Mouse (Mus musculus) lung, postnatal 0 days (tissue): ENCODE results near the gene Gbx2. TPM values are rescaled to one million over a fixed set of nuclear protein-coding genes. Genes with fewer than 3 reads are reported as not detected.
A peak's percentile ranks its signal among the peaks of the same experiment; 100 is the strongest.

Experiments
- ATAC-seq: fragments of 200-750 bp; cut with Nextera tagmentation; 2 replicates; pipeline ENCODE4 v1.8.0; 2017; ENCODE audit warnings: moderate library complexity
- DNase-seq: peaks from one replicate; pipeline ENCODE4 v3.0.0-alpha.2; 2016; ENCODE audit warnings: low spot score
- H3K27ac ChIP-seq: fragments of 300-500 bp; sonication (generic); 2 replicates; pipeline ENCODE4 v1.5.1; 2014; ENCODE audit warnings: antibody characterized with exemption, mild to moderate bottlenecking, low read length, mixed read lengths
- H3K27me3 ChIP-seq: fragments of 300-500 bp; sonication (generic); replicated peaks from 2 replicates; pipeline ENCODE4 v1.6.1; 2014; ENCODE audit warnings: low read length, mixed read lengths; ENCODE audit not compliant: insufficient read depth
- H3K36me3 ChIP-seq: fragments of 300-500 bp; sonication (generic); 2 replicates; pipeline ENCODE4 v1.6.1; 2014; ENCODE audit warnings: low read length, mixed read lengths; ENCODE audit not compliant: insufficient read depth
- H3K4me1 ChIP-seq: fragments of 300-500 bp; sonication (generic); 2 replicates; pipeline ENCODE4 v1.6.1; 2014; ENCODE audit warnings: antibody characterized with exemption, low read depth, low read length, mixed read lengths; ENCODE audit not compliant: insufficient read depth
- H3K4me2 ChIP-seq: fragments of 300-500 bp; sonication (generic); replicated peaks from 2 replicates; pipeline ENCODE4 v1.6.1; 2014; ENCODE audit warnings: low read depth, mild to moderate bottlenecking, low read length, moderate library complexity, mixed read lengths
- H3K4me3 ChIP-seq: fragments of 300-500 bp; sonication (generic); 2 replicates; pipeline ENCODE4 v1.5.1; 2014; ENCODE audit warnings: low read depth, low read length
- H3K9ac ChIP-seq: fragments of 300-500 bp; sonication (generic); replicated peaks from 2 replicates; pipeline ENCODE4 v1.6.1; 2014; ENCODE audit warnings: low read depth, mild to moderate bottlenecking
- H3K9me3 ChIP-seq: fragments of 300-500 bp; sonication (generic); 2 replicates; pipeline ENCODE4 v1.6.1; 2016; ENCODE audit warnings: low read length, mixed read lengths
- CTCF ChIP-seq: IDR thresholded peaks from 2 replicates; pipeline ENCODE4 v1.5.1; 2016; ENCODE audit warnings: antibody characterized with exemption, mild to moderate bottlenecking
- EP300 ChIP-seq: IDR thresholded peaks from 2 replicates; pipeline ENCODE4 v1.6.1; 2016; ENCODE audit warnings: antibody characterized with exemption, mild to moderate bottlenecking, control low read depth
- WGBS: fragments of 180-500 bp; shearing (Covaris S2); extraction: QIAGEN DNeasy Blood & Tissue Kit; methylation state at CpG from one replicate; pipeline ENCODE4 v1.1.7; 2014; 5-methylcytosine and 5-hydroxymethylcytosine counted together
- polyA plus RNA-seq: library from polyadenylated mRNA; unstranded; fragments of >200 nt; fragmentation: Nextera tagmentation; extraction: Ambion mirVana; gene quantifications from 2 replicates; pipeline ENCODE4 v1.2.1, GENCODE M21; 2015

The Gbx2 gene
- polyA plus RNA-seq, 1 experiment from 2014 or later, result 0.13 TPM

- Histone ChIP-seq H3K4me3 (no peak overlapping the region), H3K4me1 (peaks cover 13% of the 10 kb centered on the region; the same call in 1 of the 2 replicates), H3K27ac (no peak overlapping the region), H3K9ac (no peak overlapping the region), H3K27me3 (peaks cover 94% of the 10 kb centered on the region), H3K4me2 (no peak overlapping the region), H3K9me3 (no peaks in the 10 kb centered on the region), H3K36me3 (no peaks in the 10 kb centered on the region)
- no peak for DNase-seq
- WGBS, result 17% methylated on average over 6 of the region's 6 CpGs
- ATAC-seq, result no peak
- TF ChIP-seq CTCF, result no peak
Observed at GRCm38 (mm10) chr1:89933028-89933427, 2.0 kb upstream of the Gbx2 start.

- no peak overlapping the region for H3K9ac ChIP-seq
- DNase-seq, result no peak
- peaks cover 94% of the 10 kb centered on the region for H3K27me3 ChIP-seq
- H3K4me3 ChIP-seq, result no peak overlapping the region
- TF ChIP-seq CTCF (no peak), EP300 (no peak)
- H3K27ac ChIP-seq, result no peak overlapping the region
- H3K36me3 ChIP-seq, result no peaks in the 10 kb centered on the region
- no peak for ATAC-seq
- peaks cover 13% of the 10 kb centered on the region; the same call in 1 of the 2 replicates for H3K4me1 ChIP-seq
- no peak overlapping the region for H3K4me2 ChIP-seq
- WGBS, result 14% methylated on average over 16 of the region's 16 CpGs
- no peaks in the 10 kb centered on the region for H3K9me3 ChIP-seq
Observed at GRCm38 (mm10) chr1:89932616-89933015, 1.6 kb upstream of the Gbx2 start.

- H3K4me3 ChIP-seq, result no peak overlapping the region
- 7% methylated on average over 19 of the region's 19 CpGs for WGBS
- ATAC-seq (no peak), DNase-seq (no peak)
- no peak overlapping the region for H3K9ac ChIP-seq
- peaks cover 16% of the 10 kb centered on the region; the same call in 1 of the 2 replicates for H3K4me1 ChIP-seq
- H3K9me3 ChIP-seq, result no peaks in the 10 kb centered on the region
- no peak overlapping the region for H3K4me2 ChIP-seq
- TF ChIP-seq EP300 (no peak), CTCF (no peak)
- H3K27ac ChIP-seq, result no peak overlapping the region
- peaks cover 94% of the 10 kb centered on the region for H3K27me3 ChIP-seq
- no peaks in the 10 kb centered on the region for H3K36me3 ChIP-seq
Observed at GRCm38 (mm10) chr1:89932021-89932423, 1.0 kb upstream of the Gbx2 start.

GRCm38 (mm10) chr1:89930551-89930950 is 428 bp downstream of the Gbx2 start:
- peaks cover 16% of the 10 kb centered on the region; the same call in 1 of the 2 replicates for H3K4me1 ChIP-seq
- H3K36me3 ChIP-seq, result no peaks in the 10 kb centered on the region
- TF ChIP-seq CTCF, result no peak
- TF ChIP-seq EP300, result no peak
- H3K4me2 ChIP-seq, result peak overlapping the region; percentile 56
- DNase-seq (no peak), ATAC-seq (no peak)
- peak overlapping the region; percentile 30 for H3K4me3 ChIP-seq
- peaks cover 92% of the 10 kb centered on the region for H3K27me3 ChIP-seq
- H3K9me3 ChIP-seq, result no peaks in the 10 kb centered on the region
- no peak overlapping the region for H3K9ac ChIP-seq
- no peak overlapping the region for H3K27ac ChIP-seq
- WGBS, result under 1% methylated on average over 44 of the region's 45 CpGs

GRCm38 (mm10) chr1:89929721-89930505 is 1.1 kb downstream of the Gbx2 start:
- 1% methylated on average over 53 of the region's 55 CpGs for WGBS
- Histone ChIP-seq H3K27ac (no peak overlapping the region), H3K4me1 (peaks cover 16% of the 10 kb centered on the region; the same call in 1 of the 2 replicates), H3K4me2 (peak overlapping the region; percentile 56), H3K9me3 (no peaks in the 10 kb centered on the region), H3K36me3 (no peaks in the 10 kb centered on the region), H3K4me3 (peak overlapping the region; percentile 30), H3K27me3 (peaks cover 91% of the 10 kb centered on the region), H3K9ac (no peak overlapping the region)
- ATAC-seq, result no peak
- TF ChIP-seq CTCF, result no peak
- TF ChIP-seq EP300, result no peak
- DNase-seq, result no peak

GRCm38 (mm10) chr1:89929181-89929580 is 1.8 kb downstream of the Gbx2 start:
- no peak overlapping the region for H3K9ac ChIP-seq
- H3K4me3 ChIP-seq, result peak overlapping the region; percentile 25; the same call in 1 of the 2 replicates
- no peak overlapping the region for H3K27ac ChIP-seq
- DNase-seq, result no peak
- TF ChIP-seq CTCF, result no peak
- no peak for TF ChIP-seq EP300
- no peak for ATAC-seq
- H3K4me1 ChIP-seq, result peaks cover 16% of the 10 kb centered on the region; the same call in 1 of the 2 replicates
- peaks cover 94% of the 10 kb centered on the region for H3K27me3 ChIP-seq
- WGBS, result 5% methylated on average over 5 of the region's 6 CpGs
- peak overlapping the region; percentile 22; the same call in 1 of the 2 replicates for H3K4me2 ChIP-seq
- no peaks in the 10 kb centered on the region for H3K36me3 ChIP-seq
- no peaks in the 10 kb centered on the region for H3K9me3 ChIP-seq
